Mouse (Mus musculus): Measurements from ENCODE around the gene Dapk1. TPM values are rescaled to one million over a fixed set of nuclear protein-coding genes. Genes with fewer than 3 reads are reported as not detected.

Gene Dapk1
- polyA plus RNA-seq, 1 experiment, result 37.8 TPM

DNA sequence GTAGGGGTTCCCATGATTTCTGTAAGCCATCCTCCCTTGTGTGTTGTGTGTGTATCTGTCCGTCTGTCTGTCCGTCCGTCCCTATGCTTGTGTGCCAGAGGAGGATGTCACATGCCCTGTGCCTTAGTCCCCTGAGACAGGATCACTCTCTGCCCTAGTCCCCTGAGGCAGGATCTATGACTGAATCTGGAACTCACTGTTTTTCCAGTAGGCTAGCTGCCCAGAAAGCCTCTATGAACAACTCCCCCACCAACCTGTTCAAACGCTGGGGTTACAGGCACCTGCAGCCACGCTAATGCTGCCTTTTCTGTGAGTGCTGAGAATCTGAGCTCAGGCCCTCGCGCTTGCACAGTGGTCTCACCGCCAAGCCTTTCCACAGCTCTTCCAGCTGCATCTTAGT, 83.1 kb downstream of the Dapk1 start:
- no peaks in the 10 kb centered on the region for H3K36me3 ChIP-seq (ENCODE audit: control insufficient read depth, insufficient read depth, low read length, poor library complexity, severe bottlenecking)
- 0 out of 2 replicates have a peak, but pooled peaks cover 3% of the 10 kb centered on the region for H3K9me3 ChIP-seq (replicated peaks; ENCODE audit: control insufficient read depth, insufficient read depth, low read length, poor library complexity, severe bottlenecking)
- H3K4me1 ChIP-seq (ENCODE audit: control insufficient read depth, insufficient read depth, low read length), result no peaks in the 10 kb centered on the region
- no peak for TF ChIP-seq EP300 (IDR thresholded peaks at IDR 0.05; ENCODE audit: insufficient read depth, low read depth, low read length)
- no peak for TF ChIP-seq POLR2A (IDR thresholded peaks at IDR 0.05; ENCODE audit: insufficient read depth, low read length)
- no peak for TF ChIP-seq CTCF (IDR thresholded peaks at IDR 0.05; ENCODE audit: low read depth, low read length)
- no peak overlapping the region for H3K27ac ChIP-seq (ENCODE audit: insufficient read depth, low read length)
- no peak overlapping the region for H3K4me3 ChIP-seq (ENCODE audit: low read depth, low read length)
- H3K9ac ChIP-seq (ENCODE audit: low read depth, poor library complexity, severe bottlenecking), result no peak overlapping the region
- no peaks in the 10 kb centered on the region for H3K27me3 ChIP-seq (ENCODE audit: control insufficient read depth, insufficient read depth, low read length, poor library complexity, severe bottlenecking)

DNA sequence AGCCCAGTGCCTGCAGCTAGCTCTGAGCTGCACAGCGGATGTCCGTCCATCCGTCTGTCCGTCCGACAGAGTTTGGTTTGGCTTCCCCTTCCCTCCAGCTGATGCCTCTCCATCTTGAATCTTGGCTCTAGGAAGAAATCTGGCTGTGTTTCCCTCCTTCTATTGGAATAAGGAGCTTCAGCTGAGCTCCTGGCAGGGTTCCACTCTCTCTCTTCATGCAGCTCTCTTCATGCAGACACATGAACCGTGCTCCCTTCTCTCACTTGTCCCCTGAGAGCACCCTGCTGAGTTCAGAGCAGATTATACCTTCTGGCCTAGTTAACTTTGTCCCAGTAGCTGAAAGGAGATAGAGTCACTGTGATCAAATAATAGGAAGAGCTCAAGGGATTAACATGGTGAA, 83.5 kb downstream of the Dapk1 start:
- Histone ChIP-seq H3K36me3 (ENCODE audit: control insufficient read depth, insufficient read depth, low read length, poor library complexity, severe bottlenecking) (no peaks in the 10 kb centered on the region), H3K27ac (ENCODE audit: insufficient read depth, low read length) (no peak overlapping the region), H3K27me3 (ENCODE audit: control insufficient read depth, insufficient read depth, low read length, poor library complexity, severe bottlenecking) (no peaks in the 10 kb centered on the region), H3K9me3 (replicated peaks; ENCODE audit: control insufficient read depth, insufficient read depth, low read length, poor library complexity, severe bottlenecking) (0 out of 2 replicates have a peak, but pooled peaks cover 3% of the 10 kb centered on the region), H3K4me1 (ENCODE audit: control insufficient read depth, insufficient read depth, low read length) (no peaks in the 10 kb centered on the region), H3K4me3 (ENCODE audit: low read depth, low read length) (no peak overlapping the region), H3K9ac (ENCODE audit: low read depth, poor library complexity, severe bottlenecking) (no peak overlapping the region)
- TF ChIP-seq POLR2A (IDR thresholded peaks at IDR 0.05; ENCODE audit: insufficient read depth, low read length), result no peak
- no peak for TF ChIP-seq EP300 (IDR thresholded peaks at IDR 0.05; ENCODE audit: insufficient read depth, low read depth, low read length)
- TF ChIP-seq CTCF (IDR thresholded peaks at IDR 0.05; ENCODE audit: low read depth, low read length), result no peak

DNA sequence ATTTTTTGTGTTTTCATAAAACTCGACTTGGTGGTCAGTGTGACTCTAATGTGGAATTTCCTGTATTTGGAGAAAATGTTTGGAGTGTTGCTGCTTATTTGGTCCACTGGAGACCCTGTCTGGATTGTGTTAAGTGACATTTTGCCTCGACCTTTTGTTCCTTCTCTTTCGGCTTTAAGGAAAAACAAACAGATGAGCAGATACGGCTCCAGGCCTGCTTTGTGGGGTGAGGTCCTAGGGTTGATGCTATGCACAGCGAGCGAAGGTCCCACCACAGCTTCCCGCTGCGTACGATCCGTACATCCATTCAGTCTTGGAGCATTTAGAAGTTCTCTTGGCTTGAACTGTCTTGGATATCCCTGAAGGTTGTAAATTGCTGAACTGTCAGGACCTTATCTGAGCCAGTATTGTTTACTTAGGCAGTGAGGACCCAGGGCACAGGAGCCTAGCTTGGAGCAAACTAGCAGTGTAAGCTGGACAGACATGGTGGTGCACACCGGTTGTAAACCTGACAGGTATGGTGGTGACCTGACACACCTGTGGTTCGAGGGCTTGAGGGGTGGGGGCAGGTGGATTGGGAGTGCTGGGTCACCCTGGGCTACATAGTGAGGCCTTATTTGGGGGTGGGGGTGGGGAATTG, 84.4 kb downstream of the Dapk1 start:
- Histone ChIP-seq H3K27ac (ENCODE audit: insufficient read depth, low read length) (no peak overlapping the region), H3K4me1 (ENCODE audit: control insufficient read depth, insufficient read depth, low read length) (no peaks in the 10 kb centered on the region), H3K9ac (ENCODE audit: low read depth, poor library complexity, severe bottlenecking) (no peak overlapping the region), H3K27me3 (ENCODE audit: control insufficient read depth, insufficient read depth, low read length, poor library complexity, severe bottlenecking) (no peaks in the 10 kb centered on the region), H3K9me3 (replicated peaks; ENCODE audit: control insufficient read depth, insufficient read depth, low read length, poor library complexity, severe bottlenecking) (0 out of 2 replicates have a peak, but pooled peaks cover 3% of the 10 kb centered on the region), H3K36me3 (ENCODE audit: control insufficient read depth, insufficient read depth, low read length, poor library complexity, severe bottlenecking) (no peaks in the 10 kb centered on the region), H3K4me3 (ENCODE audit: low read depth, low read length) (no peak overlapping the region)
- TF ChIP-seq CTCF (IDR thresholded peaks at IDR 0.05; ENCODE audit: low read depth, low read length), result no peak
- TF ChIP-seq EP300 (IDR thresholded peaks at IDR 0.05; ENCODE audit: insufficient read depth, low read depth, low read length), result no peak
- no peak for TF ChIP-seq POLR2A (IDR thresholded peaks at IDR 0.05; ENCODE audit: insufficient read depth, low read length)

- Histone ChIP-seq H3K4me3 (ENCODE audit: low read depth, low read length) (no peak overlapping the region), H3K27ac (ENCODE audit: insufficient read depth, low read length) (no peak overlapping the region), H3K27me3 (ENCODE audit: control insufficient read depth, insufficient read depth, low read length, poor library complexity, severe bottlenecking) (no peaks in the 10 kb centered on the region), H3K36me3 (ENCODE audit: control insufficient read depth, insufficient read depth, low read length, poor library complexity, severe bottlenecking) (no peaks in the 10 kb centered on the region), H3K9ac (ENCODE audit: low read depth, poor library complexity, severe bottlenecking) (no peak overlapping the region), H3K4me1 (ENCODE audit: control insufficient read depth, insufficient read depth, low read length) (no peaks in the 10 kb centered on the region), H3K9me3 (replicated peaks; ENCODE audit: control insufficient read depth, insufficient read depth, low read length, poor library complexity, severe bottlenecking) (0 out of 2 replicates have a peak, but pooled peaks cover 3% of the 10 kb centered on the region)
- no peak for TF ChIP-seq EP300 (IDR thresholded peaks at IDR 0.05; ENCODE audit: insufficient read depth, low read depth, low read length)
- no peak for TF ChIP-seq CTCF (IDR thresholded peaks at IDR 0.05; ENCODE audit: low read depth, low read length)
- TF ChIP-seq POLR2A (IDR thresholded peaks at IDR 0.05; ENCODE audit: insufficient read depth, low read length), result no peak
Observed at GRCm38 (mm10) chr13:60686967-60687366, 85.2 kb downstream of the Dapk1 start.

GRCm38 (mm10) chr13:60687462-60687861, 85.7 kb downstream of the Dapk1 start:
- Histone ChIP-seq H3K4me3 (ENCODE audit: low read depth, low read length) (no peak overlapping the region), H3K9ac (ENCODE audit: low read depth, poor library complexity, severe bottlenecking) (no peak overlapping the region), H3K36me3 (ENCODE audit: control insufficient read depth, insufficient read depth, low read length, poor library complexity, severe bottlenecking) (no peaks in the 10 kb centered on the region), H3K27me3 (ENCODE audit: control insufficient read depth, insufficient read depth, low read length, poor library complexity, severe bottlenecking) (no peaks in the 10 kb centered on the region), H3K27ac (ENCODE audit: insufficient read depth, low read length) (no peak overlapping the region), H3K9me3 (replicated peaks; ENCODE audit: control insufficient read depth, insufficient read depth, low read length, poor library complexity, severe bottlenecking) (0 out of 2 replicates have a peak, but pooled peaks cover 2% of the 10 kb centered on the region), H3K4me1 (ENCODE audit: control insufficient read depth, insufficient read depth, low read length) (no peaks in the 10 kb centered on the region)
- no peak for TF ChIP-seq EP300 (IDR thresholded peaks at IDR 0.05; ENCODE audit: insufficient read depth, low read depth, low read length)
- TF ChIP-seq POLR2A (IDR thresholded peaks at IDR 0.05; ENCODE audit: insufficient read depth, low read length), result no peak
- no peak for TF ChIP-seq CTCF (IDR thresholded peaks at IDR 0.05; ENCODE audit: low read depth, low read length)

DNA sequence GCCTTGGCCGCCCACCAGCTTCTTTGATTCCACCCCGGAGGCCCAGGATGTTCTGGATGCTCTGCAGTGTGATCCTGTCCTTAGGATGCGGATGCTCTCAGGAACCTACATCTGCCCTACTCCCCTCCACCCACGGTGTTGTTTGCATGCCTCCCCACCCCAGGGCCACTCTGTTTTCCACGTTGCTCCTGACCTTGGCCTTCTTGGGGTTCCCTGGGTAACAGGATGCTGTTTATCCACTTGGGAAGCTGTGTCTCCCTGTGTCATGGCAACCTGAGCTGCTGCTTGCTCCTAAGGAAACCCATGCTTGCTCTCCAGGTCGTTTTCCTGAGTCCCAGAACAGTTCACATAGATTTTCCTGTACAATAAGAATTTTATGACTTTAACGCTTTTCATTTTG, 86.1 kb downstream of the Dapk1 start:
- no peaks in the 10 kb centered on the region for H3K4me1 ChIP-seq (ENCODE audit: control insufficient read depth, insufficient read depth, low read length)
- no peak for TF ChIP-seq POLR2A (IDR thresholded peaks at IDR 0.05; ENCODE audit: insufficient read depth, low read length)
- no peak for TF ChIP-seq EP300 (IDR thresholded peaks at IDR 0.05; ENCODE audit: insufficient read depth, low read depth, low read length)
- TF ChIP-seq CTCF (IDR thresholded peaks at IDR 0.05; ENCODE audit: low read depth, low read length), result no peak
- H3K27ac ChIP-seq (ENCODE audit: insufficient read depth, low read length), result no peak overlapping the region

More for the DNA sequence above, 86.1 kb downstream of the Dapk1 start:
- Histone ChIP-seq H3K4me3 (ENCODE audit: low read depth, low read length) (no peak overlapping the region), H3K9ac (ENCODE audit: low read depth, poor library complexity, severe bottlenecking) (no peak overlapping the region), H3K36me3 (ENCODE audit: control insufficient read depth, insufficient read depth, low read length, poor library complexity, severe bottlenecking) (no peaks in the 10 kb centered on the region), H3K27me3 (ENCODE audit: control insufficient read depth, insufficient read depth, low read length, poor library complexity, severe bottlenecking) (no peaks in the 10 kb centered on the region), H3K9me3 (replicated peaks; ENCODE audit: control insufficient read depth, insufficient read depth, low read length, poor library complexity, severe bottlenecking) (no peaks in the 10 kb centered on the region)

Data from ES-Bruce4 (cell line).